Mouse (Mus musculus): ENCODE measurements around the gene Fastkd1. TPM values are rescaled to one million over a fixed set of nuclear protein-coding genes. Genes with fewer than 3 reads are reported as not detected.
"Not testable (repeated sequence)": the region's sequence is repeated elsewhere in the genome, so short reads cannot be mapped to it uniquely, and the experiment has no call there.

Gene Fastkd1
- polyA plus RNA-seq, 1 experiment from 2014 or later, result 3.4 TPM

DNA sequence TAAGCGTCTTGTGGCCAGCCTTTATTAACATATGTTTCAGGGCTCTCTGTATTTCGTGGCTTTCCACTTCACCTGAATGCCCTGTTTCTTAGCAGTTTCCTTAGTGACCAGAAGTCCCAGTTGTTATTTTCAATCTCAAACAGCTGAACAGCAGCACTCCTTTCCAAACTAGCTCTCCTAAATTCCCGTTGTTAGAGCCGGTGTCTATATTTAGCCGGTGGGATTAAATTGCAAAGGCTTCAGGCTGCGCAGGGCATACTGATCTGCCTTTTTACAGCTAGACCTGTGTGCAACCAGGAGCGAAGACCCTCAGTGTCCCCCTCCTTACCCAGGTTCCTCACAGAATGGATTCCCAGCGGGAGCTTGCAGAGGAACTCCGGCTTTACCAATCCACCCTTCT, 43.5 kb downstream of the Fastkd1 start, which contains the start of gene Klhl41:
Gene Klhl41 (plus strand): TSS at position 268 of the 400 bp plus-strand sequence.
- Histone ChIP-seq H3K27ac (replicated peaks) (no peak within 1 kb of the TSS), H3K27me3 (no peaks in the 10 kb centered on the region), H3K9ac (no peak within 1 kb of the TSS), H3K9me3 (replicated peaks) (no peaks in the 10 kb centered on the region), H3K4me2 (no peak within 1 kb of the TSS), H3K4me3 (replicated peaks) (no peak within 1 kb of the TSS), H3K4me1 (replicated peaks) (no peaks in the 10 kb centered on the region), H3K36me3 (replicated peaks) (no peaks in the 10 kb centered on the region)
- ATAC-seq (ENCODE audit: insufficient read depth), result no peak
- WGBS (ENCODE audit: insufficient replicate concordance), result 74% methylated on average over 9 of the region's 9 CpGs

DNA sequence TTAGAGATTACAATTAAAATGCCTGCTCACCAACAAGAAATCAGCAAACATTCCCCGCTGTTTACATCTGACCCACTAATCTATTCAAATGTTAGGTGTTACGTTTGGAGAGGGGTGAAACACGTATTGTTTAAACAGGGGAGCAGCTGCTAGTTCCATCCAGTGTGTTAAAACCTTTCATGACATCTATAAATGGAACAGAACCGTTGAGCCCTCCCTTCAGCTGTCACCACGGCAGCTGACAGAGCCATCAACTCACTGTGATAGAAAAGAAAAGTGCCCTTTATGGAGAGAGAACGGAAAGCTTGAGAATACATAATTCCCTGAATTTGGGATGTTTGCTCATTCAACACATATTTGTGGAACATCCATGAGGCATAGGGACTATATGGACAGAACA, 44.9 kb downstream of the Fastkd1 start:
- 64% methylated on average over 6 of the region's 6 CpGs for WGBS (ENCODE audit: insufficient replicate concordance)
- H3K9ac ChIP-seq, result no peak overlapping the region
- no peaks in the 10 kb centered on the region for H3K36me3 ChIP-seq (replicated peaks)
- H3K9me3 ChIP-seq (replicated peaks), result no peaks in the 10 kb centered on the region
- H3K27ac ChIP-seq (replicated peaks), result no peak overlapping the region
- ATAC-seq (ENCODE audit: insufficient read depth), result no peak
- no peaks in the 10 kb centered on the region for H3K27me3 ChIP-seq
- no peak overlapping the region for H3K4me3 ChIP-seq (replicated peaks)
- no peak overlapping the region for H3K4me2 ChIP-seq
- no peaks in the 10 kb centered on the region for H3K4me1 ChIP-seq (replicated peaks)

DNA sequence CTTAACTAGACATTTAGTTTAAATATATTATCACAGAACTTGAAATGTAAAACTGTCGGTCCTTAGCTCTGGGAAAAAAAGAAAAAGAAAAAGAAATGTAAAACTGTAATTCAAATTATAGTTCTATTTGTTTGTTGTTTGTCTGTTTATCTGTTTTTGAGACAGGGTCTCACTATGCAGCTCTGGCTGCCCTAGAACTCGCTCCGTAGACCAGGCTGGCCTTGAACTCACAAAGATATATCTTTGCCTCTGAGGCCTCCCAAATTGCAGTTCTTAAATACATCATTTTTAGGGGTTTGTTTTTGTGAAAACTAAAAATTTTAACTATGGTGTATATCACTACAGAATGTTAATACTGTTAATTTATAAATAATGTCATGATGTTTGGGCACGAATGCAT, 45.7 kb downstream of the Fastkd1 start:
- no peak overlapping the region for H3K27ac ChIP-seq (replicated peaks)
- H3K4me2 ChIP-seq, result no peak overlapping the region
- H3K36me3 ChIP-seq (replicated peaks), result no peaks in the 10 kb centered on the region
- no peak for ATAC-seq (ENCODE audit: insufficient read depth)
- H3K4me1 ChIP-seq (replicated peaks), result no peaks in the 10 kb centered on the region
- 79% methylated on average over 4 of the region's 4 CpGs for WGBS (ENCODE audit: insufficient replicate concordance)
- H3K9me3 ChIP-seq (replicated peaks), result no peaks in the 10 kb centered on the region
- no peak overlapping the region for H3K4me3 ChIP-seq (replicated peaks)
- no peak overlapping the region for H3K9ac ChIP-seq
- no peaks in the 10 kb centered on the region for H3K27me3 ChIP-seq

DNA sequence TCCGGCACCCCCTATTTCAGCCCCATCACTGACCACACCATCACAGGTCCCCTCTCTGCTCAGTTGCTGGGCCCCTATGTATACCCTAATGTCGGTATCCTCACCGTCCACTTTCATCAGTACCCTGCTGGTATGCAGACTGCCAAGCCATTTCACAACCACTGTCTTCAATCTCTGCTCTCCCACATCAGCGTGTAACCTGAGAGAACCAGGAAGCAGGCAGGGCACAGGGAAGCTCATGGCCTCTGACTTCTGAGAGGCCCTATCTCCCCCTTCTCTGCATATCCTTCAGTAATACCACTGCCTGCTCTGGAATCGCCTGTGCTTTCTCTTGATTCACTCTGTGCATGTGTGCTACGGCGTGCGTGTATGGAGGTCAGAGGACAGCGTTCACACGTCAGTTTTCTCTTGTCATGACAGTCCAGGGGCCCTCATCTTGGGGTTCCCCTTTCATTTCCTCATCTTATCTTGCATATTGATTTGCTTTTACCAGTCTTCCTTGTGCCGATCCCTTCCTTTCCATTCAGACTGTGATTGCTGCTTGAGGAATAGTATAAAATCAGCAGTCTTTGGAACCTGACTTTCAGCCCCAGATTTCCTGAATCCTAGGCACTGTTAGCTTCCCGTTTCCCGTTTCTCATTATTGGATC, 49.4 kb downstream of the Fastkd1 start:
- no peak for ATAC-seq (ENCODE audit: insufficient read depth)
- Histone ChIP-seq H3K4me1 (replicated peaks) (no peaks in the 10 kb centered on the region), H3K9ac (no peak overlapping the region), H3K9me3 (replicated peaks) (no peaks in the 10 kb centered on the region), H3K36me3 (replicated peaks) (no peaks in the 10 kb centered on the region), H3K4me3 (replicated peaks) (no peak overlapping the region), H3K27ac (replicated peaks) (no peak overlapping the region), H3K27me3 (no peaks in the 10 kb centered on the region), H3K4me2 (0 out of 2 replicates have a peak overlapping the region, but pooled peaks have one; percentile 10)
- WGBS (ENCODE audit: insufficient replicate concordance), result 67% methylated on average over 13 of the region's 13 CpGs

DNA sequence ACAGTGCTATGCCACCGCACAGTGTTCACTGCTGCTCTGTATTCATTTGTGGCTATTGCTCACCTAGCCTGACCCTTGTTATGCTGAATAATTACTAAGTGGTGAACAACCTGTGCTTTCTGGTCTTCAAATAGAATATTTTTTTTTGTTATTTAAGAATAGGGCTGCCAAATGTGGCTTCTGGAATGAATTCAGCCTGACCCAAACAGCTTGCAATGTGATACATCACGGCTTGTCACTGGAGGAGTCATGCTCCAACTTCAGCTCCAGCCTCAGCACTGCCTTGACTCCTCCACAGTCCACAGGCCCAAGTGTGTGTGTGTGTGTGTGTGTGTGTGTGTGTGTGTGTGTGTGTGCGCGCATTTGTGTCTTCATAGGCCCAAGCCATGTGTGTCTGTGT, 54.0 kb downstream of the Fastkd1 start:
- Histone ChIP-seq H3K4me2 (no peak overlapping the region), H3K36me3 (replicated peaks) (no peaks in the 10 kb centered on the region), H3K27ac (replicated peaks) (no peak overlapping the region), H3K4me3 (replicated peaks) (no peak overlapping the region), H3K9ac (no peak overlapping the region), H3K27me3 (no peaks in the 10 kb centered on the region), H3K4me1 (replicated peaks) (no peaks in the 10 kb centered on the region), H3K9me3 (replicated peaks) (no peaks in the 10 kb centered on the region)
- ATAC-seq (ENCODE audit: insufficient read depth), result no peak
- WGBS (ENCODE audit: insufficient replicate concordance), result 82% methylated on average over 4 of the region's 4 CpGs

DNA sequence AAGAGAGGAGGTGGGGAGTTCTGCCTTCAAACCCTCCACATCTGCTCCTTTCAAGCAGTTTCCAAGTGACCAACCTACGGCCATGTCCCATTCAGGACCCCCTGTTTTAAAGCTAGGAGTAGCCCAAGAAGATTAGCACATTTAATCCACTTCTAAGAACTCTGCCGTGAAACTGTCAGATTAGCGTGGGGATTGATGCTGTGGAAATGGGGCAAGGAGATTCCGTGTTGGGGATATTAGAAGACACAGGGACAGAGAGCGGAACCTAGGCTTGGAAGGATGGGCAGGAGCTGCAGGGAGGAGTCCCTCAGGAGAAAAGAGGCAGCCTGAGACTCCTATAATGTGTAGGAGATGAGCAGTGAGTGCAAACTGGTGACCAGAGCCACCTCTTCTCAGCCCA, 63.6 kb downstream of the Fastkd1 start:
- ATAC-seq (ENCODE audit: insufficient read depth), result no peak
- no peak overlapping the region for H3K9ac ChIP-seq
- no peaks in the 10 kb centered on the region for H3K9me3 ChIP-seq (replicated peaks)
- H3K27ac ChIP-seq (replicated peaks), result no peak overlapping the region
- WGBS (ENCODE audit: insufficient replicate concordance), result 71% methylated on average over 5 of the region's 5 CpGs
- no peak overlapping the region for H3K4me3 ChIP-seq (replicated peaks)
- H3K4me1 ChIP-seq (replicated peaks), result peaks cover 13% of the 10 kb centered on the region
- H3K36me3 ChIP-seq (replicated peaks), result no peaks in the 10 kb centered on the region
- no peak overlapping the region for H3K4me2 ChIP-seq
- no peaks in the 10 kb centered on the region for H3K27me3 ChIP-seq

DNA sequence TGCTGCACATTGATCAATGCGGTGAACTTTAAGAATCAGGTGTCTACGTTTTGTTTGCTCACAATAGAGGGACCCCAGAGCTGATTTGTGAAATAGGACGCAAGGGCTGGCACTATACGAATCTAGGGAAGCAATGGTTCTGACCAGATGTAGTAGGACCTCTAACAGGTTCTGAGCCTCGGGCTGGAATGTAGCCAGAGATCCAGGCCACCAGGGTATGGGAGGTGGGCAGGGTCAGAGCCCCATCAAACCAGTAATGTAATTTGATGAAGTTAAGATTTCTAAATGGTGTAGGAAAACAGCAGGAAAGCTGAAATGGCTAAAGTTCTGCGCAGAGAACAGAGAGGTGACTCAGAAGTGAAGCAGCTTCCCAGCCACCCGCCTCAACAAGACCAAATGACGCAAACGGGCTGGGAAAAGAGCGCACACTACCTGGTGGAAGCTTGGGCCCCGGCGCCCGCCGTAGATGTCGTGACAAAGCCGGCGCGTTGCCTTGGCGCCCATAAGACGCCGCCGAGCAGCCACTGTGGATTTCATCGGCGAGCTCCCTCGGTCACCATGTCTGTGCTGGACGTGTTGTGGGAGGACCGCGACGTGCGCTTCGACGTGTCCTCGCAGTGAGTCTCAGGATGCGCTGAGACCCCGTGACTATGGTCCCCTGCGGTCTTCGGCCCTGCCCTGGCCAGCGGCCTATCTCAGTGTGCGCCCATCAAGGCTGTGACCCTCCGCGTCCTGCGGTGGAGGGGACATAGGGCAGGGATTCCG, 66.4 kb downstream of the Fastkd1 start, which contains the start of gene Bbs5:
Gene Bbs5 (plus strand): TSS at position 446 of the 765 bp plus-strand sequence.
- Histone ChIP-seq H3K36me3 (replicated peaks) (no peaks in the 10 kb centered on the region), H3K27me3 (no peaks in the 10 kb centered on the region), H3K4me1 (replicated peaks) (peaks cover 13% of the 10 kb centered on the region), H3K27ac (replicated peaks) (no peak within 1 kb of the TSS), H3K4me3 (replicated peaks) (peak within 1 kb of the TSS; percentile 68), H3K9me3 (replicated peaks) (no peaks in the 10 kb centered on the region), H3K9ac (peak within 1 kb of the TSS; percentile 61), H3K4me2 (peak within 1 kb of the TSS; percentile 85)
- peak; percentile 81 for ATAC-seq (ENCODE audit: insufficient read depth)
- WGBS (ENCODE audit: insufficient replicate concordance), result 4% methylated on average over 43 of the region's 43 CpGs

DNA sequence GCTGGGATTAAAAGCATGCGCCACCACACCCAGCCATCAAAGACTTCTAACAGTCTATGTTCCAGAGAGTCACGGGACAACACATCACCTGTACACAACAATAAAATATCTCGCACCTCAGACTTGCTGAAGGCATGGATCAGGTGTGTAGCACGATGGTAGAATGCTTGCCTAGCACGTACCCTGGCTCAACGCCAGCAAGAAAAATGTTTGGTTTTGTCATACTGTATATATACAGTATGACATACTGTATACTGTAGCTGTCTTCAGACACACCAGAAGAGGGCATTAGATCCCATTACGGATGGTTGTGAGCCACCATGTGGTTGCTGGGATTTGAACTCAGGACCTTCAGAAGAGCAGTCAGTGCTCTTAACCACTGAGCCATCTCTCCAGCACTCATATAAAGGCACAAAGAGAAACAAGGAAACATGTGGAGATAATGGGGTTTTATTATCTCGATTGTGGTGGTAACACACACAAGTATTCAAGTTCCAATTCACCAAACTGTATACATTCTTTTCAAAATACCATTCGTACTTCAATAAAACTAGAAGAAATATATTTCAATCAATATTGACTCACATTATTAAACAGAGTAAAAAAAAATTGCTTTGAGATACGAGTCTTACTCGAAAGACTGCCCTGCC, 68.2 kb downstream of the Fastkd1 start:
- Histone ChIP-seq H3K27me3 (no peaks in the 10 kb centered on the region), H3K9me3 (replicated peaks) (no peaks in the 10 kb centered on the region), H3K36me3 (replicated peaks) (no peaks in the 10 kb centered on the region), H3K27ac (replicated peaks) (no peak overlapping the region), H3K4me3 (replicated peaks) (no peak overlapping the region), H3K4me2 (no peak overlapping the region), H3K9ac (no peak overlapping the region), H3K4me1 (replicated peaks) (peaks cover 13% of the 10 kb centered on the region)
- 71% methylated on average over 11 of the region's 11 CpGs for WGBS (ENCODE audit: insufficient replicate concordance)
- ATAC-seq (ENCODE audit: insufficient read depth), result no peak

DNA sequence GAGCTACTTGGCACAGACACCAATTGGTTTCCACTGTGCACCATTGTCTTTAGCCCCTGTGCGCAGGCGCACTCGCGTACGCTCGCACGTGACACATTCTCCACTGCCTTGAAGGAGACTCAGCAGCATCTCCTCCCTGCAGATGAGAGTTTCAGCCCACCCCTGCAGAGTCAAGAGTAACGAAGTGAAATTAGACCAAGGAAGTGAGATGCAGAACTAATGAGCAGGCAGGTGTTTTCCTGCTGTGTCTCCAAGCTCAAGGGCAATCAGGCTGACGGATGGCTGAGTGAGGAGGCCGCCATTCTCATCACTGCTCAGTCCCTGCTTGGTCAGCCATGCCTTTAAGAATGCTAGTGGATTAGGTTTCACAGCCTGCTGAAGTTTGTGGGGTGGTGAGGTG, 73.2 kb downstream of the Fastkd1 start:
- Histone ChIP-seq H3K27me3 (no peaks in the 10 kb centered on the region), H3K4me3 (replicated peaks) (no peak overlapping the region), H3K9me3 (replicated peaks) (no peaks in the 10 kb centered on the region), H3K4me1 (replicated peaks) (no peaks in the 10 kb centered on the region; the same call in 1 of the 2 replicates), H3K27ac (replicated peaks) (no peak overlapping the region), H3K9ac (no peak overlapping the region), H3K36me3 (replicated peaks) (no peaks in the 10 kb centered on the region), H3K4me2 (no peak overlapping the region)
- ATAC-seq (ENCODE audit: insufficient read depth), result no peak
- 69% methylated on average over 10 of the region's 10 CpGs for WGBS (ENCODE audit: insufficient replicate concordance)

DNA sequence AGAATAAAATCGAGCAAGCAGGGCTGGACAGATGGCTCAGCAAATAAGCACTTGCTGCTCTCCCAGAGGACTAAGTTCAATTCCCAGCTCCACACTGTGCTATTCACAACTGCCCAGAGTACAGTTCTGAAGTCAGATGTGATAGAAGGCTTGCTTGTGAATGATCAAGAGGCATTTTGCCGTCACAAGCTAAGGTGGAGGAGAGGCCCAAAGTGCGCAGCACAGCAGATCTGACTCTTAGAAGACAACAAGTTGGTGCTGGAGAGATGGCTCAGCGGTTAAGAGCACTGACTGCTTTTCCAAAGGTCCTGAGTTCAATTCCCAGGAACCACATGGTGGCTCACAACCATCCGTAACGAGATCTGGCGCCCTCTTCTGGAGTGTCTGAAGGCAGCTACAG, 75.3 kb downstream of the Fastkd1 start:
- not testable (repeated sequence) for ATAC-seq (ENCODE audit: insufficient read depth); H3K4me3 ChIP-seq (replicated peaks); H3K4me2 ChIP-seq; H3K27me3 ChIP-seq; H3K9ac ChIP-seq; H3K9me3 ChIP-seq (replicated peaks); H3K36me3 ChIP-seq (replicated peaks); H3K4me1 ChIP-seq (replicated peaks); H3K27ac ChIP-seq (replicated peaks)
- 63% methylated on average over 7 of the region's 7 CpGs for WGBS (ENCODE audit: insufficient replicate concordance)

Data from liver, embryonic 15.5 days (tissue).